Mouse (Mus musculus) forebrain, embryonic 13.5 days (tissue): ENCODE measurements around the gene H2-M10.2. TPM values are rescaled to one million over a fixed set of nuclear protein-coding genes. Genes with fewer than 3 reads are reported as not detected.

Experiments
- ATAC-seq: fragments of 200-750 bp; cut with Nextera tagmentation; 2 replicates; pipeline ENCODE4 v1.8.0; 2017
- H3K27ac ChIP-seq: fragments of 300-500 bp; sonication (generic); 2 replicates; pipeline ENCODE4 v1.5.1; 2015; ENCODE audit warnings: inconsistent platforms, mild to moderate bottlenecking, moderate library complexity
- H3K27me3 ChIP-seq: fragments of 300-500 bp; sonication (generic); 2 replicates; pipeline ENCODE4 v1.6.1; 2015; ENCODE audit warnings: mild to moderate bottlenecking, inconsistent platforms
- H3K36me3 ChIP-seq: fragments of 300-500 bp; sonication (generic); 2 replicates; pipeline ENCODE4 v1.6.1; 2015; ENCODE audit warnings: mild to moderate bottlenecking, inconsistent platforms; ENCODE audit not compliant: poor library complexity, severe bottlenecking
- H3K4me1 ChIP-seq: fragments of 300-500 bp; sonication (generic); 2 replicates; pipeline ENCODE4 v1.6.1; 2015; ENCODE audit warnings: inconsistent platforms
- H3K4me2 ChIP-seq: fragments of 300-500 bp; sonication (generic); 2 replicates; pipeline ENCODE4 v1.6.1; 2015; ENCODE audit warnings: inconsistent platforms, mild to moderate bottlenecking, moderate library complexity
- H3K4me3 ChIP-seq: fragments of 300-500 bp; sonication (generic); 2 replicates; pipeline ENCODE4 v1.5.1; 2015; ENCODE audit warnings: mild to moderate bottlenecking, inconsistent platforms
- H3K9ac ChIP-seq: fragments of 300-500 bp; sonication (generic); 2 replicates; pipeline ENCODE4 v1.6.1; 2015; ENCODE audit warnings: mild to moderate bottlenecking, inconsistent platforms
- H3K9me3 ChIP-seq: fragments of 300-500 bp; sonication (generic); replicated peaks from 2 replicates; pipeline ENCODE4 v1.6.1; 2016; ENCODE audit warnings: inconsistent platforms
- WGBS: fragments of 180-500 bp; shearing (Covaris S2); methylation state at CpG from one replicate; pipeline ENCODE4 v1.1.7; 2015; 5-methylcytosine and 5-hydroxymethylcytosine counted together
- polyA plus RNA-seq: library from polyadenylated mRNA; unstranded; fragments of >200 nt; fragmentation: Nextera tagmentation; extraction: Ambion mirVana; gene quantifications from 2 replicates; pipeline ENCODE4 v1.2.1, GENCODE M21; 2015

H2-M10.2 gene
- polyA plus RNA-seq, 1 experiment from 2014 or later, result not detected

GRCm38 (mm10) chr17:36271586-36272256 lies 14.6 kb downstream of the H2-M10.2 start, which contains the start of gene Trim39:
Gene Trim39 (minus strand): TSS chr17:36272247.
- Histone ChIP-seq H3K4me1 (peaks cover 35% of the 10 kb centered on the region), H3K4me3 (peak within 1 kb of the TSS; percentile 92)
- 1% methylated on average over 43 of the region's 43 CpGs for WGBS

DNA sequence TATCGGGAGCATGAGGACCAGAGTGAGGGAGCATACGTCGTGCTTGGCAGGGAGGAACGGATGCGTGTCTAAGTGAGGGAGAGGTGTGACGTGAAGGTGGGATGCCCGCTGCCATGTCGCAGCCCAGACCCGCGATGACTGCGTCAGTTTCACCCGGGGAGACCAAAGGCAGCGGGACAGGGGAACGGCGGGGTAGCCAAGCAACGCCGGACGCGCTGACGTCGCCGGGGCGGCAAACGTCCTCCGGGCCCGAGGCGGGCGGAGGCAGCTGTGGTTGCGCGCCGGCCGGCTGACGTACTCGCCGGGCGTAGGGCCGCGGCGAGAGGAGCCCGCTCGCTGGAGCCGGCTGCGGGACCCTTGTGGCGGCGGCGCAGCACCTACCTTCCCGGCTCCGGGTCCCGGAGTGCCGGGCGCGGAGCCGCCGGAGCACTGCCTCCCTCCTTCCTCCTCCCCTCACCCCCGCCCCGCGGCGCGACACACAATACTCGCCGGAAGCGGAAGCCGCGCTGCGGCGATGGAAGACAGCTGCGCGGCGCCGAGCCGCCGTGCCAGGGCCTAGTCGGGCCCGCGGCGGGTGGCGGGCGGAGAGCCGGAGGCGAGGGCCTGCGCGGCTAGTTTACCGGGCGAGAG lies 15.2 kb downstream of the H2-M10.2 start:
- peak overlapping the region; percentile 93 for H3K9ac ChIP-seq
- peak overlapping the region; percentile 81 for H3K4me2 ChIP-seq
- peak overlapping the region; percentile 92 for H3K4me3 ChIP-seq
- H3K9me3 ChIP-seq, result no peaks in the 10 kb centered on the region
- no peaks in the 10 kb centered on the region for H3K27me3 ChIP-seq
- peaks cover 40% of the 10 kb centered on the region for H3K36me3 ChIP-seq
- WGBS, result under 1% methylated on average over 63 of the region's 84 CpGs
- peak; percentile 94 for ATAC-seq
- H3K4me1 ChIP-seq, result peaks cover 35% of the 10 kb centered on the region
- H3K27ac ChIP-seq, result peak overlapping the region; percentile 94

More at GRCm38 (mm10) chr17:36271586-36272256, 14.6 kb downstream of the H2-M10.2 start, which contains the start of gene Trim39:
- peak within 1 kb of the TSS; percentile 81 for H3K4me2 ChIP-seq
- H3K36me3 ChIP-seq, result peaks cover 40% of the 10 kb centered on the region
- ATAC-seq, result peak; percentile 85
- H3K9me3 ChIP-seq, result no peaks in the 10 kb centered on the region
- no peaks in the 10 kb centered on the region for H3K27me3 ChIP-seq
- peak within 1 kb of the TSS; percentile 93 for H3K9ac ChIP-seq
- H3K27ac ChIP-seq, result peak within 1 kb of the TSS; percentile 94

- H3K9me3 ChIP-seq, result no peaks in the 10 kb centered on the region
- 77% methylated on average over 5 of the region's 5 CpGs for WGBS
- H3K27ac ChIP-seq, result no peak overlapping the region
- no peak for ATAC-seq
- no peaks in the 10 kb centered on the region for H3K27me3 ChIP-seq
- H3K36me3 ChIP-seq, result peaks cover 74% of the 10 kb centered on the region
- no peak overlapping the region for H3K4me3 ChIP-seq
- H3K9ac ChIP-seq, result no peak overlapping the region
- H3K4me2 ChIP-seq, result no peak overlapping the region
- peaks cover 11% of the 10 kb centered on the region for H3K4me1 ChIP-seq
Measured at GRCm38 (mm10) chr17:36265834-36266233, 20.5 kb downstream of the H2-M10.2 start.

DNA sequence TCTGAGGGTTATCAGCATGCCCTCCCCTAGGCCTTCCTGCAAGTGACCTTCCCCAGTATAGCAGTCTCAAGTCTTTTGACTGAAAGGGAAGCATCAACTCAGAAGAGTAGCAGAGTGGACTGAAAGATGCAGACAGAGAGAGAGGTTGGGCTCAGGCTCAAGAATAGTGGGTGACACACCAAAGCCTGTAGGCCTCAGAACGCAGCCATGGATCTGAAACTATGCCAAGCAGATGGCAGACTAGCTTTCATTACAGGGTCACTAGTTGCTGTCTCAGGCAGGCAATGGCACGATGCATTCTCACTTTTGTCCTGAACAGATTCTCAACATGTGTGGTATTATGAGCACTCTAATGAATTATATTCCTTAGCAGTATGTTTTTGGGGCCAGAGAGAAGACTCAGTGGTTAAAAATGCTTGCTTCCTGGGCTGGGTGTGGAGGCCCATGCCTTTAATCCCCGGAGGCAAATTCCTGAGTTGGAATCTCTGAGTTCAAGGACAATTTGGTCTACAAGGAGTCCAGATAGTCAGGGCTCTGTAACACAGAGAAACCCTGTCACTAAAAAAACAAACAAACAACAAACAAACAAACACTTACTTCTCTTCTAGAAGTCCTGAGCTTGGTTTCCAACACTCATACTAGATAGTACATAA lies 21.9 kb downstream of the H2-M10.2 start:
- no peak overlapping the region for H3K4me3 ChIP-seq
- no peak overlapping the region for H3K9ac ChIP-seq
- WGBS, result 91% methylated on average over 3 of the region's 3 CpGs
- H3K27ac ChIP-seq, result no peak overlapping the region
- H3K36me3 ChIP-seq, result peaks cover 89% of the 10 kb centered on the region
- H3K9me3 ChIP-seq, result no peaks in the 10 kb centered on the region
- H3K4me1 ChIP-seq, result no peaks in the 10 kb centered on the region
- ATAC-seq, result no peak
- no peak overlapping the region for H3K4me2 ChIP-seq
- H3K27me3 ChIP-seq, result no peaks in the 10 kb centered on the region

DNA sequence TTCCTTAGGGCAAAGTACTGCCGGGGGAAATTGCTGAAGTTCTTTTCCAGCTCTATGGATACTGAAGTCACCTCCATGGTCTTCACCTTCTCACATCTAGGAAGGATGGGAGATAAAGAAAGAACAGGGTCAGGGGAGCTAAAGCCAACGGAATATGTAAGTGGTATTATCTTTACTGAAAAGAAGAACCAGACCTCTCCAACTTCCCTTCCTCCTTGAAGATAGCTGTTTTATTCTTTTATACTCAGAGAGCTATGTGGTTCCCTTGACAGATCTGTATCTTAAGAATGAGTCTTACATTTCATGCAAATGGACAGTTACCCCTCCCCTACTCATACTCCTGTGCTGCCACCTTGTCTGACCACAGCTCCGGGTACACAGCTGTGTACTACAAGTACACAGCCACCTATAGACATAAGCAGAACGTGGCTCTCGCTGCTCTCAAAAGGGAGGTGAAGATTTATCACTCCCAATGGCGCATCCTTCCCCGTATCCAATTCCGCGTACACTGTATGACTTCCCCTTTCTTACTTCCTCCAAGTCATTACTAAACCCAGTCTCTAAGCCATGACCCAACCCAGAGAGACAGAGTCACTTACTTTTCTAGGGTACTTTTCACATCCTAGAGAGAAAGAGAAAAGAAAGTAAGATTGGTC lies 24.7 kb downstream of the H2-M10.2 start:
- H3K9me3 ChIP-seq, result no peaks in the 10 kb centered on the region
- no peak overlapping the region for H3K27ac ChIP-seq
- H3K9ac ChIP-seq, result no peak overlapping the region
- H3K4me2 ChIP-seq, result no peak overlapping the region
- H3K27me3 ChIP-seq, result no peaks in the 10 kb centered on the region
- no peak overlapping the region for H3K4me3 ChIP-seq
- peaks cover 6% of the 10 kb centered on the region for H3K4me1 ChIP-seq
- ATAC-seq, result no peak
- H3K36me3 ChIP-seq, result peaks cover 81% of the 10 kb centered on the region
- WGBS, result 95% methylated on average over 9 of the region's 9 CpGs

- WGBS, result 52% methylated on average over 6 of the region's 6 CpGs
- H3K27me3 ChIP-seq, result no peaks in the 10 kb centered on the region
- peak within 1 kb of the TSS; percentile 76 for H3K4me3 ChIP-seq
- 0 out of 2 replicates have a peak, but pooled peaks have one; percentile 6 for ATAC-seq
- no peaks in the 10 kb centered on the region for H3K9me3 ChIP-seq
- H3K36me3 ChIP-seq, result peaks cover 46% of the 10 kb centered on the region
- peaks cover 8% of the 10 kb centered on the region for H3K4me1 ChIP-seq
- peak within 1 kb of the TSS; percentile 80 for H3K27ac ChIP-seq
- peak within 1 kb of the TSS; percentile 64 for H3K4me2 ChIP-seq
- H3K9ac ChIP-seq, result peak within 1 kb of the TSS; percentile 82
Measured at GRCm38 (mm10) chr17:36257969-36258368, 28.3 kb downstream of the H2-M10.2 start, which contains the start of gene Rpp21. Gene Rpp21 (minus strand): TSS chr17:36258069.

DNA sequence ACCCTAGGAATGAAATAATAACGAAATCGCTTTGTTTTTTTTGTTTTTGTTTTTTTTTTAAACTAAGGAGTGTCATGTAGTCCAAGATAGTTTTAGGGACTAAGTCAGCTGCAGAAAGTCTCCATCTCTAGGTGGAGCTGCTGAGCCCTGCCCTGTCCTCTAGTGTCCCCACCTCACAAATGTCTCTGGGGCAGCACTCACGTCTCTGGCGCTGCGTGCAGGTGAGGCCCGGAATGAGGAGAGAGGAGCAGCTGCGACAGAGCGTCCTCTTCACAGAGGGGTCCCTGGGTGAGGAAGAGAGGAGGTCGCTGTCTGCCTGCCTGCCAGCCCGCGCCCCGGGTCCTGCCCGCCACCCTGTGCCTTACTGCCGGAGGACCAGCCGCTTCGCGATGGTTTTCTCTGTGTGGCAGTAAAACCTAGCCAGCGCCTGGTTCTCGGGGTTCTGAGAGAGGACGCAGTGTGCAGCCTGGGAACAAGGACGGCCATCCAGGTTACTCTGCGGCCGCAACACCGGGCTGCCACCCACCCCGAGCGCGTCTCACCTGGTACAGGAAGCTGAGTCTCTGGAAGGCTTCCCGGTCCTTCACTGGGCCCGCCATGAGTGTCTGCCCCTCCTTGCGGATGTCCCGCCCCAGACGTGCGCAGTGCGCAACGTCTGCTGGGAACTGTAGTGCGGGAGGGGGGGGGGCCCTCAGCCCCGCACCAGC lies 28.9 kb downstream of the H2-M10.2 start:
- H3K36me3 ChIP-seq, result peaks cover 40% of the 10 kb centered on the region
- H3K27me3 ChIP-seq, result peaks cover 3% of the 10 kb centered on the region

GRCm38 (mm10) chr17:36253087-36253600 lies 33.1 kb downstream of the H2-M10.2 start:
- Histone ChIP-seq H3K36me3 (no peaks in the 10 kb centered on the region; the same call in 1 of the 2 replicates), H3K4me3 (no peak overlapping the region), H3K9ac (no peak overlapping the region), H3K27me3 (peaks cover 27% of the 10 kb centered on the region), H3K4me2 (no peak overlapping the region), H3K9me3 (no peaks in the 10 kb centered on the region), H3K4me1 (peaks cover 8% of the 10 kb centered on the region), H3K27ac (no peak overlapping the region)
- WGBS, result 69% methylated on average over 6 of the region's 6 CpGs
- no peak for ATAC-seq

More for the DNA sequence above, 28.9 kb downstream of the H2-M10.2 start:
- Histone ChIP-seq H3K4me1 (peaks cover 8% of the 10 kb centered on the region), H3K4me3 (peak overlapping the region; percentile 76), H3K4me2 (peak overlapping the region; percentile 64), H3K27ac (peak overlapping the region; percentile 80), H3K9ac (peak overlapping the region; percentile 82), H3K9me3 (no peaks in the 10 kb centered on the region)
- peak; percentile 97 for ATAC-seq
- under 1% methylated on average over 37 of the region's 37 CpGs for WGBS

GRCm38 (mm10) chr17:36252250-36252876 lies 33.9 kb downstream of the H2-M10.2 start:
- 12% methylated on average over 25 of the region's 25 CpGs for WGBS
- Histone ChIP-seq H3K9me3 (no peaks in the 10 kb centered on the region), H3K27ac (no peak overlapping the region), H3K4me1 (peaks cover 8% of the 10 kb centered on the region), H3K9ac (no peak overlapping the region), H3K4me2 (peak overlapping the region; percentile 42), H3K36me3 (no peaks in the 10 kb centered on the region; the same call in 1 of the 2 replicates), H3K4me3 (peak overlapping the region; percentile 24), H3K27me3 (peaks cover 31% of the 10 kb centered on the region)
- no peak for ATAC-seq

DNA sequence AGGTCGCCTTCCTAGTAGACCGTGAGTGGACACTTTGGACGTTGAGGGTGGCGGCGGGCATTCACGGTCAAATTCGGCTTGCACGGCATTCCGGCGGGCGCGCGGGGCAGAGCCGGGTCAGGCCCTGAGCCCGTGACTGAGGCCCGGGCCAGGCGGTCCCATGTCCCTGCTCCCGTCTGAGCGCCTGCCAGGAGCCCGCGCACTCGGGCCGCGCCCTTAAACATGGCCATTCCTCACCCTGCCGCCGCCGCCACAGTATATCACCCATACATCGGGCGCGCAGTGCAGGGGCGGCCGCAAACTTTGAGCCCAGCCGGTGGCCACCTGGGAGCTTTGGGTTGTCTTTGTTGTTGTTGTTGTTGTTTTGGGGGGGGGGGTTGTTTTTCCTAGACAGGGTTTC lies 37.4 kb downstream of the H2-M10.2 start:
- no peaks in the 10 kb centered on the region for H3K4me1 ChIP-seq
- H3K9me3 ChIP-seq, result no peaks in the 10 kb centered on the region
- ATAC-seq, result no peak
- peaks cover 31% of the 10 kb centered on the region for H3K27me3 ChIP-seq
- no peak overlapping the region for H3K9ac ChIP-seq
- H3K4me2 ChIP-seq, result no peak overlapping the region
- H3K27ac ChIP-seq, result no peak overlapping the region
- no peak overlapping the region for H3K4me3 ChIP-seq
- H3K36me3 ChIP-seq, result no peaks in the 10 kb centered on the region
- 36% methylated on average over 33 of the region's 33 CpGs for WGBS

- no peak overlapping the region for H3K4me2 ChIP-seq
- no peak overlapping the region for H3K4me3 ChIP-seq
- H3K9ac ChIP-seq, result no peak overlapping the region
- peaks cover 23% of the 10 kb centered on the region for H3K27me3 ChIP-seq
- no peak overlapping the region for H3K27ac ChIP-seq
- WGBS, result 85% methylated on average over 2 of the region's 2 CpGs
- no peaks in the 10 kb centered on the region for H3K9me3 ChIP-seq
- no peaks in the 10 kb centered on the region for H3K36me3 ChIP-seq
- H3K4me1 ChIP-seq, result no peaks in the 10 kb centered on the region
- no peak for ATAC-seq
Measured at GRCm38 (mm10) chr17:36245741-36246140, 40.5 kb downstream of the H2-M10.2 start.
